Mouse (Mus musculus) myocyte (in vitro differentiated cells): ENCODE data around the gene Rph3al. TPM values are rescaled to one million over a fixed set of nuclear protein-coding genes. Genes with fewer than 3 reads are reported as not detected.

Experiments
- H3K27me3 ChIP-seq: one replicate; pipeline ENCODE4 v1.6.1; 2011; ENCODE audit not compliant: control insufficient read depth, insufficient read depth, insufficient read length
- H3K36me3 ChIP-seq: one replicate; pipeline ENCODE4 v1.6.1; 2011; ENCODE audit not compliant: control insufficient read depth, insufficient read depth
- H3K4me2 ChIP-seq: one replicate; pipeline ENCODE4 v1.6.1; 2011; ENCODE audit warnings: low read depth, control low read depth
- H3K4me3 ChIP-seq: one replicate; pipeline ENCODE4 v1.5.1; 2011; ENCODE audit warnings: mild to moderate bottlenecking, control low read depth, moderate library complexity
- H3K79me2 ChIP-seq: one replicate; pipeline ENCODE4 v1.6.1; 2011; ENCODE audit not compliant: control insufficient read depth, insufficient read depth
- H3ac ChIP-seq: one replicate; pipeline ENCODE4 v1.6.1; 2011; ENCODE audit not compliant: control insufficient read depth, insufficient read length
- CEBPB ChIP-seq: IDR thresholded peaks from 2 replicates; pipeline ENCODE4 v1.6.1; 2011; ENCODE audit warnings: mild to moderate bottlenecking, moderate library complexity; ENCODE audit not compliant: poor library complexity, insufficient read depth, severe bottlenecking
- E2F4 ChIP-seq: IDR thresholded peaks from one replicate; pipeline ENCODE4 v1.6.1; 2011; ENCODE audit warnings: mild to moderate bottlenecking, control low read depth, moderate library complexity; ENCODE audit not compliant: insufficient read depth
- MAX ChIP-seq: IDR thresholded peaks from one replicate; pipeline ENCODE4 v1.6.1; 2011; ENCODE audit warnings: low read depth, mild to moderate bottlenecking, control low read depth
- MYOD1 ChIP-seq, 3 experiments: IDR thresholded peaks; one replicate each; pipeline ENCODE4 v1.6.1; 2011; ENCODE audit warnings: control low read depth in 2 of 3, low read depth in 2 of 3, mild to moderate bottlenecking in 2 of 3, moderate library complexity in 1 of 3; ENCODE audit not compliant: insufficient read length in 2 of 3, control insufficient read depth in 1 of 3
- MYOG ChIP-seq, 3 experiments: IDR thresholded peaks; one replicate each; pipeline ENCODE4 v1.6.1; 2011; ENCODE audit warnings: control low read depth in 2 of 3, low read depth in 2 of 3, mild to moderate bottlenecking in 2 of 3; ENCODE audit not compliant: insufficient read length in 2 of 3, control insufficient read depth in 1 of 3, insufficient read depth in 1 of 3
- POLR2A ChIP-seq: IDR thresholded peaks from one replicate; pipeline ENCODE4 v1.6.1; 2011; ENCODE audit warnings: low read depth, mild to moderate bottlenecking, control low read depth, moderate library complexity; ENCODE audit not compliant: insufficient read length
- POLR2AphosphoS2 ChIP-seq: IDR thresholded peaks from one replicate; pipeline ENCODE4 v1.6.1; 2011; ENCODE audit warnings: low read depth, control low read depth; ENCODE audit not compliant: insufficient read length
- REST ChIP-seq: IDR thresholded peaks from one replicate; pipeline ENCODE4 v1.6.1; 2011; ENCODE audit warnings: mild to moderate bottlenecking, control low read depth, moderate library complexity; ENCODE audit not compliant: insufficient read depth, insufficient read length
- SRF ChIP-seq: IDR thresholded peaks from one replicate; pipeline ENCODE4 v1.6.1; 2011; ENCODE audit warnings: low read depth; ENCODE audit not compliant: control insufficient read depth, insufficient read length
- TCF12 ChIP-seq: IDR thresholded peaks from one replicate; pipeline ENCODE4 v1.6.1; 2011; ENCODE audit warnings: mild to moderate bottlenecking, control low read depth; ENCODE audit not compliant: poor library complexity, insufficient read depth, severe bottlenecking
- TCF3 ChIP-seq: IDR thresholded peaks from one replicate; pipeline ENCODE4 v1.6.1; 2011; ENCODE audit warnings: low read depth, control low read depth; ENCODE audit not compliant: insufficient read length
- USF1 ChIP-seq: IDR thresholded peaks from one replicate; pipeline ENCODE4 v1.6.1; 2011; ENCODE audit warnings: low read depth, mild to moderate bottlenecking, control low read depth, moderate library complexity
- polyA plus RNA-seq: library from polyadenylated mRNA; unstranded; fragments of >200 nt; fragmentation: generic; extraction: Trizol; gene quantifications from one replicate; pipeline ENCODE4 v1.2.1, GENCODE M21; 2012; ENCODE audit warnings: missing spikeins

Rph3al gene
- polyA plus RNA-seq, 1 experiment: 0.05 TPM

- Histone ChIP-seq H3K4me2 (no peak overlapping the region), H3K36me3 (no peaks in the 10 kb centered on the region), H3K79me2 (no peaks in the 10 kb centered on the region), H3K27me3 (peaks cover 70% of the 10 kb centered on the region), H3K4me3 (no peak overlapping the region), H3ac (no peak overlapping the region)
- no peak for TF ChIP-seq TCF12
Measured at GRCm38 (mm10) chr11:75904982-75905381, 33.2 kb downstream of the Rph3al start.

DNA sequence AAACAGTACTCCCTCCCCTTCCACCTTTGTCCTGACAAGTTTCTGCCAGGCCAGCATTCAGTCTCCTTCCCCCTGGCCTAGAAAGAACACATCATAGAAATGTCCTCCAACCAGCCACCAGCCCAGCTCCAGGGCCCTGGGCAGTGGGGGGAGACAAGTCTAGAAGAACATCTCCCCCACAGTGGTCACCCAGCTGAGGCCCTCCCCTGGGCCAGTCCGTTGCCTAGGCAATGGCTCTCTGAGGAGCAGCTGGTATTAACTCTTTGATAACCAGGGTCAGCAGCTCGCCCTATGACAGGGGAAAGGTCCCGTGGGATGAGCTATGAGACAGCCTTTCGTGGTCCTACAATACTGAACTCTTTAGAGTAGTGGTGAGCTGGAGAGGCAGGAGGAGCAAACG lies 33.7 kb downstream of the Rph3al start:
- Histone ChIP-seq H3K79me2 (no peaks in the 10 kb centered on the region), H3ac (no peak overlapping the region), H3K36me3 (no peaks in the 10 kb centered on the region), H3K27me3 (peaks cover 75% of the 10 kb centered on the region), H3K4me2 (no peak overlapping the region), H3K4me3 (no peak overlapping the region)
- TF ChIP-seq POLR2A: no peak
- no peak for TF ChIP-seq TCF3
- TF ChIP-seq POLR2AphosphoS2: no peak
- TF ChIP-seq E2F4: no peak
- TF ChIP-seq SRF: no peak
- no peak for TF ChIP-seq MYOG (IDR thresholded peaks at IDR 0.05; ENCODE audit: control insufficient read depth in 1 of 3, insufficient read depth in 1 of 3, insufficient read length in 2 of 3, low read depth in 2 of 3)
- TF ChIP-seq MYOD1 (IDR thresholded peaks at IDR 0.05; ENCODE audit: control insufficient read depth in 1 of 3, insufficient read length in 2 of 3, low read depth in 2 of 3): no peak
- TF ChIP-seq REST: no peak
- no peak for TF ChIP-seq MAX
- TF ChIP-seq TCF12: no peak
- no peak for TF ChIP-seq USF1
- TF ChIP-seq CEBPB: no peak

DNA sequence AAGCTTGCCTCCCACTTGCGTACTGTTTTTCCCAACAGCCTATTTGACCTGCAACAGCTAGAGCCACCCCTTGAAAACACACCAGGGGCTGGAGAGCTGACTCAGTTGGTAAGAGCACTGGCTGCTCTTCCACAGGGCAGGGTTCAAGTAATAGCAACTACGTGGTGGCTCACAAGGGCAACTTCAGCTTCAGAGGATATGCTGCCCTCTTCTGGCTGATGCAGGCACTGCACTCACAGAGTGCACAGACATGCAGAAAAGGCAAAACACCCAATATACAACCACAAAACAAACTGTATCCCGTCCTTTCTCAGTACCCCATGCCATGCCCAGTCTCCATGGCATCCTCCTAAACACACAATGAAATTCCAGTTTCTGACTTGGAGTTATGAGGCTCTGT lies 34.7 kb downstream of the Rph3al start:
- H3K79me2 ChIP-seq: no peaks in the 10 kb centered on the region
- H3ac ChIP-seq: no peak overlapping the region
- peaks cover 77% of the 10 kb centered on the region for H3K27me3 ChIP-seq
- TF ChIP-seq E2F4 (no peak), MAX (no peak), POLR2A (no peak), TCF3 (no peak), MYOG (IDR thresholded peaks at IDR 0.05; ENCODE audit: control insufficient read depth in 1 of 3, insufficient read depth in 1 of 3, insufficient read length in 2 of 3, low read depth in 2 of 3) (no peak), POLR2AphosphoS2 (no peak), TCF12 (no peak), CEBPB (no peak), MYOD1 (IDR thresholded peaks at IDR 0.05; ENCODE audit: control insufficient read depth in 1 of 3, insufficient read length in 2 of 3, low read depth in 2 of 3) (no peak), SRF (no peak), USF1 (no peak), REST (no peak)
- no peak overlapping the region for H3K4me3 ChIP-seq
- no peaks in the 10 kb centered on the region for H3K36me3 ChIP-seq
- H3K4me2 ChIP-seq: no peak overlapping the region

DNA sequence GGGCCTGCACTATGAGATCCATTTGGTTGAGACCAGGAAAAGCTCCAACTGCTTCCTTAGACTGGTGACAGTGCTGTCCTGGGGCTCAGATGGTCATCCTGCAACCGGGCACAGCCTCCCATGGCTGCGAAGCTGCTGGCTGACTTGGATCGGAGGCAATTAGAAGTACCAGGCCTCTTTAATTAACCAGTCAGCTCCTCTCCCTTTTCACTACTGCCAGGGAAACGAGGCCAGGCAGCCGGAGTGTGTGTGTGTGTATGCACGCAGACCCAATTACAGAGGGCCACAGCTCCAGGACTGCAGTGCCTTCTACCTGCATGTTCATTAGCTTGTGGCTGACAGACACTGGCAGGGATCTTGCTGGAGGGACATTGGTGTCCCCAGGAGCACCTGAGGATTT lies 36.9 kb downstream of the Rph3al start:
- Histone ChIP-seq H3K27me3 (peaks cover 75% of the 10 kb centered on the region), H3ac (no peak overlapping the region), H3K36me3 (no peaks in the 10 kb centered on the region), H3K4me3 (no peak overlapping the region), H3K79me2 (no peaks in the 10 kb centered on the region), H3K4me2 (no peak overlapping the region)
- no peak for TF ChIP-seq SRF
- no peak for TF ChIP-seq USF1
- TF ChIP-seq POLR2A: no peak
- no peak for TF ChIP-seq CEBPB
- TF ChIP-seq MYOD1 (IDR thresholded peaks at IDR 0.05; ENCODE audit: control insufficient read depth in 1 of 3, insufficient read length in 2 of 3, low read depth in 2 of 3): no peak
- no peak for TF ChIP-seq TCF3
- no peak for TF ChIP-seq REST
- no peak for TF ChIP-seq MAX
- TF ChIP-seq MYOG (IDR thresholded peaks at IDR 0.05; ENCODE audit: control insufficient read depth in 1 of 3, insufficient read depth in 1 of 3, insufficient read length in 2 of 3, low read depth in 2 of 3): no peak
- no peak for TF ChIP-seq TCF12
- TF ChIP-seq E2F4: no peak
- TF ChIP-seq POLR2AphosphoS2: no peak

- Histone ChIP-seq H3K4me2 (no peak overlapping the region), H3ac (no peak overlapping the region), H3K4me3 (no peak overlapping the region), H3K36me3 (no peaks in the 10 kb centered on the region), H3K79me2 (no peaks in the 10 kb centered on the region), H3K27me3 (peaks cover 74% of the 10 kb centered on the region)
- TF ChIP-seq SRF (no peak), POLR2AphosphoS2 (no peak), POLR2A (no peak), TCF3 (no peak), USF1 (no peak)
Measured at GRCm38 (mm10) chr11:75899676-75900075, 38.6 kb downstream of the Rph3al start.

DNA sequence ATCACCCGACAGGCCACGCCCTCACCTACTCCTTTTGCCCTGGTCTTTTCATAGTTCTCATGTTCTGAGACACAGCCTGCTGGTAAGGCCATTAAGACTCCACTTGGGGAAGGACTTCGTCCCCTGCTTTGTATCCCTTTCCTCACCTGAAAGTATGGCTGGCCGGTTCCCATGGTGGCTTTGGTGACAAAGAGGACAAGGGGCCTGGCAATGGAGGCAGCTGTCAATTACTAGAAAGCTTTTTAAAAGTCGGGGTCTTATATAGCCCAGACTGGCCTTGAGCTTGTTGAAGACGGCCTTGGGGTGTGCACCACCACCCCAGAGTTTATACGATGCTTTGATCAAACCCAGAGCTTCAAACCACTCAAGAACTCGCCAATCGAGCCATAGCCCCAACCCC lies 39.7 kb downstream of the Rph3al start:
- H3K79me2 ChIP-seq: no peaks in the 10 kb centered on the region

More for the DNA sequence above, 39.7 kb downstream of the Rph3al start:
- no peak overlapping the region for H3K4me3 ChIP-seq
- TF ChIP-seq SRF: no peak
- no peak for TF ChIP-seq E2F4
- no peak for TF ChIP-seq USF1
- no peak for TF ChIP-seq POLR2A
- no peak for TF ChIP-seq MYOG (IDR thresholded peaks at IDR 0.05; ENCODE audit: control insufficient read depth in 1 of 3, insufficient read depth in 1 of 3, insufficient read length in 2 of 3, low read depth in 2 of 3)
- TF ChIP-seq CEBPB: no peak
- TF ChIP-seq POLR2AphosphoS2: no peak
- TF ChIP-seq TCF3: no peak
- TF ChIP-seq MAX: no peak
- no peak for TF ChIP-seq TCF12
- no peak for TF ChIP-seq MYOD1 (IDR thresholded peaks at IDR 0.05; ENCODE audit: control insufficient read depth in 1 of 3, insufficient read length in 2 of 3, low read depth in 2 of 3)
- no peak for TF ChIP-seq REST
- no peak overlapping the region for H3ac ChIP-seq
- no peak overlapping the region for H3K4me2 ChIP-seq
- no peaks in the 10 kb centered on the region for H3K36me3 ChIP-seq
- peaks cover 75% of the 10 kb centered on the region for H3K27me3 ChIP-seq
